Mouse (Mus musculus) erythroid progenitor cell, adult 5-6 weeks (primary cell): ENCODE data around the gene Zfp541. TPM values are rescaled to one million over a fixed set of nuclear protein-coding genes. Genes with fewer than 3 reads are reported as not detected.

ENCODE experiments used
- ATAC-seq: replicated peaks from 2 replicates; pipeline ENCODE4 v1.8.0; 2016; ENCODE audit warnings: moderate number of reproducible peaks, mild to moderate bottlenecking, moderate TSS enrichment, inconsistent platforms; ENCODE audit not compliant: poor library complexity, low FRiP score, severe bottlenecking
- total RNA-seq, 2 experiments: library from RNA; stranded (forward) in 1 of 2; stranded (reverse) in 1 of 2; fragments of 150-400 nt in 1 of 2; fragments of 186-747, 209-891 nt in 1 of 2; gene quantifications; 2 replicates each; pipeline versions ENCODE4 v1.2.3 to v1.2.4; 2015 to 2017; ENCODE audit warnings: low replicate concordance in 2 of 2

Zfp541 gene
- total RNA-seq, 2 experiments from 2014 or later, result not detected

DNA sequence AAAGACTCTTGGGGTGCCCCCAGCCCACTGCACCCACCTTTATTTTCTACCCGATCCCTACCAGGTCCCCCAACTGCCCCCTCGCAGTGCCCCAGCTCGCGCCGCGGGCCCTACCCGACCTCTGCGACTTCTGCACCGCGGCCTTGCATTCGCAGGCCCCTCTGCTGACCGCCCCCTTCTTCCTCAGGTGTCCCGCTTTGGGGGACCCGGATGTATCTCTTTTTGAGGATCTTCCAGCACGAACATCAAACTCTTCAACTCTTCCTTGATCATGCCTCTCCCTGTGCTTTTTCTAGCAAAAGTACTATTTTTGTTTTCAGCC is 446 bp downstream of the Zfp541 start:
- no peak for ATAC-seq

DNA sequence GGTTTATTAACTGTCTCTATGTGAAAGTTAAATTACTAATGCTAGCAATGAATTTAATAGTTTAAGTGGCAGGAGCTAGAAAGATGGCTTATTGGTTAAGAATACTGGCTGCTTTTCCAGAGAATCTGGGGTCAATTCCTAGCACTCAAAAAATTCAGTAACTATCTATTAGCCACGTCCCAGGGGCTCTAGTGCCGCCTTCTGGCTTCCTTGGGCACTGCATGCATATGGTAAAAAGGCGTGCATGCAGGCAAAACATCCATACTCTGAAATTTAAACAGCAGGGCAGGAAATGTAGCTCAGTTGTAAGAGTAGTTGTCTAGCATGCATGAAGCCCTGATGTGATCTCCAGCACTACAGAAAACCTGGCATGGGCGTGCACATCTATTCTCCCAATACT is 1.9 kb downstream of the Zfp541 start:
- 0 out of 2 replicates have a peak, but pooled peaks have one; percentile 57 for ATAC-seq

DNA sequence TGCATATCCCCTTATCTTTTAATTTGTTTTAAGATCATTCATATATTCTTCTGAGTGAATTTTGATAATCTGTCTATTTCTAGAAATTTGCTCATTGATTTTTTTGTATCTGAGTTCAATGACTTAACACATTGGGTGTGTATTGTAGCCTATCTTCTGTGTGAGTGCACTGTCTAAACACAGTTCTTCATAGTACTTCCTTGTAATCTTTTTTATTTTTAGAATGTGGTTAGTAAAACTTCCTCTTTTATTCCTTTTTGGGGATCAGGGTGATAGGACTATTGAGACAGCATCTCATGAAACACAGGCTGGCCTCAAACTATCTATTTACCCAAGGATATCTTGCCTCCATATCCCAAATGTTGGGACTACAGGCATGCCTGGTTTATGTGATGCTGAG is 9.2 kb downstream of the Zfp541 start:
- ATAC-seq, result no peak

DNA sequence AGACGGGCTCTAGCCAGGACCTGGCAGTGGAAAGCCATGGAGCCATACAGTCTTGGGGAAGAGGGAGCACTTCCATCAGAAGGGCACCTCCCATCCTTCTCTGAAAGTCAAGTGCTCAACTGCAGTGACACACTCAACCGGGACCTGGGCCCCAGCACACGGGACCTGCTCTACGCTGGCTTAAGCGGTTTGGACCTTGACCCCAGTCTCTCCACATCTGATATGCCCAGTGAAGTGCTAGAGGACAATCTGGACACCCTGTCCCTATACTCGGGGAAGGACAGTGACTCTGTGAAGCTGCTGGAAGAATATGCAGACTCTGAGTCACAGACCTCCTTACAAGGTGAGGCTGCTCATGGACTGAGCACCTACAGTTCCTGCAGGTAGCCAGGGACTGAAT is 10.3 kb downstream of the Zfp541 start:
- ATAC-seq, result 0 out of 2 replicates have a peak, but pooled peaks have one; percentile 25

DNA sequence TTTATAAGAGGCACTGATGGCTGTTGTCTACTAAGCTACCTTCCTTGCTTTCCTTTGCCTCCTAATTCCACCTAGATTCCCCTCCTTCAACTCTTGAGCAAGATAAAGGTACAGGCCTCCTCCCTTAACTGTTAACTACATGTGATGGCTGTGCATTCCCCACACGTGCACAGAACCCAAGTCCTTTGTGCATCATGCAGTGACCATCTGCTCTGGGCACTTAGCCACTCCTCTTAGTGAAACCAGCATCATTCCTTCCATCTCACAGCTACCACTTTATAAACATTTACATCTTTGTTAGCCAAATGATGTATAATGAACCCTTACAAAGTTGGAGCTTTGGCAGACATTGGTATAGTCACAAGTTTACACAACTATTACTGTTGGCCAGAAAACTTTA is 18.3 kb downstream of the Zfp541 start:
- no peak for ATAC-seq

DNA sequence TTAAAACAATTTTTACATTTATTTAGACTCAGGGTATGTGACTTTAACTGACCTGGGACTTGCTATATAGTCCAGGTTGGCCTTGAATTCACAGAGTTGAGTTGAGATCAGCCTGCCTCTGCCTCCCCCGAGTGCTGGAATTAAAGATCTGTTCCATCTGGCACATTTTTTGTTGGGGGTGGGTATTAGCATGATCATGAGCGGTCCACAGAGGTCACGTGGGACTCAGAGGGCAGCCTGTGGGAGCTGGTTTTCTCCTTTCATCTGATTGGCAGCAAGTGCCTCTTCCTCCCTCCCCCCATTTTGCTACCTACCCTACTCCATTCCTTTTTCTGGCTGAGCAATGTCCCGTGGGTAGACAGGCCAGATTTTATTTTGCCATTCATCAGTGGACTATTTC is 19.0 kb downstream of the Zfp541 start:
- no peak for ATAC-seq

DNA sequence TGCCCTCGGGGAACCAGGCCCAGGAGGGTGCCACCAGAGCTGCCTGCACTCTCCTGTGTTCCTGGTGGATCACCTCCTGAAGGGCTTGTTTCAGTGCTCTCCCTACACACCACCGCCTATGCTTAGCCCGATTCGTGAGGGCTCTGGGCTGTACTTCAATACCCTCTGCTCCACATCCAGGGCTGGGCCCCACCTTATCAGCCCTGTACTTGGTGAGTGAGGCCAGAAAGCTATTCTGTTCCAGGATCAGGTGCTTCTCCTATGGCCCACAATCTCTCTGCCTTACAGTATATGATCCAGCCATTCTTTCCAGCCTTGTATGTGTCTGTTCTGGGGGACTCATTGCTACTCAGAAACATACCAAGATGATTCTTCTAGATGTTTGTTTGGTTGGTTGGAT is 21.7 kb downstream of the Zfp541 start:
- ATAC-seq, result no peak

DNA sequence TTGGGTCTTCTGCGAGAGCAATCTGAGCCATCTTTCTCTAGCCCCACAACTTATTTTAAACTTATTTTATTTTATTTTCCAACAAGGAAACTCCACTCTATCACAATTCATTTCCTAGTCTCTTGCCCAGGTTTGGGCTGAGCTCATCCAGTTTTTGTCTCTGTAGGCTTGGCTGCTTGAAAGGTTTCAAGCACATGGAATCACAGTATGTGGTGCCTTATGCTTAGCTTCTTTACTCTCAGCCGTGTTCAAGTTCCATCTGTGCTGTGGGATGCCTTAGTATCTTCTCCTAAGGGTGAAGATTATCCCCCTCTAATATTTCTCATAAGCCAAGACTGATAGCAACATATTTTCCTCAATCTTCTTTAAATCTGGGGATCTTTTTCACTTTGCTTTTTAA is 26.0 kb downstream of the Zfp541 start:
- no peak for ATAC-seq

DNA sequence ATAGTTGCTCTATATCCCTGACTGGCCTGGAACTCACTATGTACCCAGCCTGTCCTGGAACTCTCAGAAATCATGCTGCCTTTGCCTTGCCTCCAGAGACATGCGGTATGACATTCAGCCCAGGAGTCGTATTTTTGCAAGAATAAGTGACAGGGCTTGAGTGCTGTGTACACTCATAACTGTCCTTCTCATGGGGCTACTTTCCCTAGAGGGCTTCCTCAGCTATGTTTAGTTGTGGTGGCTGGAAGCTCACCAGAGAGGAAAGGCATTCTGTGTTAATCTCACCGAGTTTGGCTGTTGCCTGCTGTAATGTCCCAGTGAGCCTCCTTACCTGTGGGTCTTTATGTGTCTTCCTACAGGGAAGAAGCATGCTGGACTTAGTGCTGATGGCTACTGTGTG is 33.0 kb downstream of the Zfp541 start:
- ATAC-seq, result no peak

DNA sequence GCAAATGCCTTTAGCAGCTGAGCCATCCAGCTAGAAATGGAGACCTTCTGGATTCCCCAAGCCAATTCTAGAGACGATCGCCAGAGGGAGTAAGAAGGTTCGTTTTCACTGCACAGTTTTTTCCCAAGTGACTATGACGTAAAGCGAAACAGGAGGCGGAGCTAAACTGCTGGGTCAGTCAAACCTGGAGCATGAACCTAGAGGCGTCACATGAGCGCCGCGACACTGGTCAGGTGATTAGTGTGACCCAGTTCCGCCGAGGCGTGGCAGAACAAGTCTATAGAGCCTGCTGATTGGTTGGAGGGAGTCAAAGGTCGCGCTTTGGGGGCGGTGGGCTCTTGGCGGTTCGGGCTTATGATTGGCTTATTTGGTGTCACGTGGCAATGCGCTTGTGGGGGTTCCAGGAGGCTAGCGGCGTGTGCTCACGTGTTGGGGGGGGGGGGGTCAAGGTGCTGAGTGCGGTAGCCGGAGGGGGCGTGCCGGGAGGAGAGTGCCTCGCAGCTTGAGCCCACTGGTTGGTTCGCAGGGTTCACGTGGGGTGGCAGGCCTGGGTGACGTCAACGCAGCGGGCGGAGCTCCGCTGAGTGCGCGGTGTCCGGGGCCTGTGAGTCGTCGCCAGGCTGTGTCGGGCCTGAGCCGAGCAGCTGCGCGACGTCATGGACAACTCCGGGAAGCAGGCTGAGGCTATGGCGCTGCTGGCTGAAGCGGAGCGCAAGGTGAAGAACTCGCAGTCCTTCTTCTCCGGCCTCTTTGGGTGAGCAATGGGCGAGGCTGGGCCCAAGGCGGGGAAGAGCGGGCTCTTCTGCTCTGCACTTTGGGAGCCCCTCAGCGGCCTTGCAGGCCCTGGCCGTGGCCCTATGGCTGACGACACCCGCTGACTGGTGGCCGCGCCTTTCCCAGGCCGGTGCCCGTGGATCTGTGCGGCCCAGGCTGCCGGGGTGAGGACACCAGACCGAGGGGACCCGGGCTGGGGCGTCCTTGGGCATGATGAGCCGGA is 36.7 kb downstream of the Zfp541 start, which contains the start of gene Napa:
Gene Napa (plus strand): TSS at position 438 of the 997 bp plus-strand sequence.
- peak; percentile 85 for ATAC-seq

DNA sequence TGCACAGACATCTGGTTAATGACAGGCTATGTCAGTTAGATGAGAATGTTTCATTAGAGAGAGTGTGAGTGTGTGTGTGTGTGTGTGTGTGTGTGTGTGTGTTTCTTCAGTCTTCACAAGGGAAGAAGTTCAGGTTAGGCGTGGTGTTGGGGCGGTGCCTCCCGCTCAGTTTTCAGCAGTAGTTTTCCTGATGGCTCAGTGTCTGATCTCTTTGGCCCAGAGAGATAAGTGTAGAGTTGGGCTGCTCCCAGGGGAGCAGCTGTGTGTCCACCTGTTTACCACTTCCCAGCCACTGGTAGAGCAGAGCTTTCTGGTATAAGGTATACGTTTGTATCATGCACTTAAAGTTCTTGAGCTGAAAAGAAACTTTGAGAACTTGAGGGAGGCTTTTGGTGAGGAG is 38.3 kb downstream of the Zfp541 start:
- peak; percentile 64 for ATAC-seq

DNA sequence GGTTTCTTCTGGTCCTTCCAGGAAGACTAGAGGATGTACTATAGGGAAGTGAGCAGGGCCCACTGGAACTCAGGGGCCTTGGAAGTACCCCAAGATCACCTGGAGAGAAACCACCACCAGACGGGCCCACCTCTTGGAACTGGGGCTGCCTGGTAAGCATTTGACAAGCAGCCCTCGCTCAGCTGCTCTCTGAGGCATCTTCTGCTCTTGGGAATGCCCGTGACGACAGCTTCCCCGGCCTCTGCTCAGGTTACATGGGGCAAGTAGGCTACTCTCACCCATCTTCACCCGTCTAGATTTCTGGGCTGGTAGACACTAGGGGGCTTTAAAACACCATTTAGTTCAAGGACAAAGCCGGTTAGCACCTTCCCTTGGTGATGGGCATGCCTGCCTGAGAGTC is 39.5 kb downstream of the Zfp541 start:
- no peak for ATAC-seq

DNA sequence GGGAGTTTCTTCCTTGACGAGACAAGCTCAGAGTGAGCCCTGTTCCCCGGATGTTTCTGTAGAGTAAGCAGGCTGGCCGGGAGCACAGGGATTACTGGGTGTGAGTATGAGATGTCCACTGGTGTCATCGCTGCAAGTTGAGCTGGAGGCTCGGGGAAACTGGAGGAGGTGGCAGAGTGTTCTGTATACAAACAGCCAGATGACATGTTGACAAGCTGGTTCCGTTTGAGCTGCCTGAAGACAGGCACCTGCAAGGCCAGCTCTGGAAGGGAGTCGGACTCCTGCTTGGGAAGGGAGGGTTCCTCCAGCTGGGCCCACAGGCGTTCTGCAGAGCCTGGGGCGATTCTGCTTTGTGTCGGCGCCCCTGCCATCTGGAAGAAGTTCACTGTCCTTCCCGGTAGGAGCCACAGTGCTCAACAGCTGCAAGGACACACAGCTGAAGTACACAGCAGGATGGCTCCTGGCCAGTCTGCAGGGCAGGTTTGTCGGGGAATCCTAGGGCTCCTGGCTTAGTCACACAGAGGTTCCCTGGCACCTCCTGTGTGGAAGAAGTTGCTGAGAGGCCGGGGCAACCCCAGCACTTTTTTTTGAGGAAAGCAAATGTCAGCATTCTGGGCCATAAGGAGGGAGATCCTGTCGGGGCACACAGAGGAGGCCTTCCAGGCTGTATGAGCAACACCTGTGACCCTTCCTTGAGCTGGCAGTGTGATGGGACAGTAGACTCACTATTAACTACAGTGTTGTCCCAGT is 40.3 kb downstream of the Zfp541 start:
- no peak for ATAC-seq

DNA sequence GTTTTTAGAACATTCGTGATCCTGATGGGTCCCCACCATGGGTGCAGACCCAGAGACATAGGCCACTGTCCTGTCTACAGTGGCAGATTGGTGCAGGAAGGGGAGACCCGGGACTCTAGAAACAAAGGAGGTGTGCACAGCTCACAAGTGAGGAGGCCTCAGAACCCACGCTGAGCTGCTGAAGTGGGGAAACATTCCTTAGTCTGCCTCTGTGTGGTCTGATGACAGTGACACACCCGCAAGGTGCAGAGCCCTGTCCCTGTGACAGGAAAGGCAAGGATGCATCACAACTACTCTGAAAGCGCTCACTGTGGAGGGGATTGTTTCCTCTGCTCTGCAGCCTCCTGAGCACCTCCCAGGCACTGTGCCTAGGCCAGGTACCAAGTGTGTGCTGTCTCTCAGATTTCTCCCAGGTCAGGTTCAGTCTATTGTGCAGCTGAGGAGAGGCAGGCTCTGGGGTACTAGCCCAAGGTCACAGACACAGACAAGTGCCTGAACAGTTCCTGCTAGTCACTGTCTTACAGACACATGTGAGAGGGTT is 41.1 kb downstream of the Zfp541 start:
- ATAC-seq, result no peak

DNA sequence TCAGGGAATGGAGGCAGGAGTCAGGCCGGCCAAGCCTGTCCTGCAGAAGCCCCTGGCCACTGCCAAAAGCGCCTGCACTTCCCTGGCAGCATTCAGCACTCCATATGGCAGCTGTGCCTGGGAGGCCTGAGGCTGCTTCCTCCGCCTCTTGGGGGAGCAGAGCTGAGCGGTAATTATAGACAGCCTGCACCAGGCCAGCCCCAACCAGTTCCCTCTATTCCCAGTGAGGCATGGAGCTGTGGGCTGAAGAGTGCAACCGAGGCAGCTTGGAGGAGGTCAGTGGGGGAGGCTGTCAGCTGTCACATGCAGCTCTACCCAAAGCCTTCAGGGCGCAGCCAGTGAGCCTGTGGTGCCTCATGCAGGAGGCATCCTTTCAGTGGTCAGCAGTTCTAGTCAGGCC is 42.1 kb downstream of the Zfp541 start:
- no peak for ATAC-seq

DNA sequence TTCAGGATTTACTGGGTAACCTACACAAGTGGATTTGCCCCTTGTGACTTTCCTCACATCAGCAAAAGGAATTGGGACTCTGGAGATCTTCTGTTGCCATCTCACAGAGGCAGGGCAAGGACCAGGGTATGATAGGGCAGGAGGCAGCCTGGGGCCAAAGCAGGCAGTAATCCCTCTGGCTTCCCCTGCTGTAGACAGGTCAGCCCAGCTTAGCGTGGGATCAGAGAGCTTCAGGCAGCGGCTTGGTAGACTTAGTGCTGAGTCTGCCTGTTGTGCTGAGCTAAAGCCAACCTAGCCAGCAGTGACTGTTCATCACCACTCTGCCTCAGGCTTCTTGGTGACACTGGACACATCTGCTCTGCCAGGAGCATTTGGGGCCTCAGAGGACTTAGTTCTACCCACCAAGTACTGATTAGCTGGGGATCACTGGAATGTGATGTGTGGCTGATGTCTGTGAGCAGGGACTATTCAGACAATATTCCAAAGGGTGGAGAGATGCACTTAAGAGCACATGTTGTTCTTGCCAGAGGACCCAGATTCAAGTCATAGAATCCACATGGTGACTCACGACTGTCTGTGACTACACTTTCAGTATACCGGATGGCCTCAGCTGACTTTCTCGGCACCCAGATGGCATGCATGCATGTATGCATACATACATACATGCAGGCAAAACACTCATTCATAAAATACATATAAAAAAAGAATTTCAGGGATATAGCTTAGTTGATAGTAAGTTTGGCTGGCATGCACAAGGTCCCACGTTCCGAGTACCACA is 43.2 kb downstream of the Zfp541 start:
- ATAC-seq, result no peak

DNA sequence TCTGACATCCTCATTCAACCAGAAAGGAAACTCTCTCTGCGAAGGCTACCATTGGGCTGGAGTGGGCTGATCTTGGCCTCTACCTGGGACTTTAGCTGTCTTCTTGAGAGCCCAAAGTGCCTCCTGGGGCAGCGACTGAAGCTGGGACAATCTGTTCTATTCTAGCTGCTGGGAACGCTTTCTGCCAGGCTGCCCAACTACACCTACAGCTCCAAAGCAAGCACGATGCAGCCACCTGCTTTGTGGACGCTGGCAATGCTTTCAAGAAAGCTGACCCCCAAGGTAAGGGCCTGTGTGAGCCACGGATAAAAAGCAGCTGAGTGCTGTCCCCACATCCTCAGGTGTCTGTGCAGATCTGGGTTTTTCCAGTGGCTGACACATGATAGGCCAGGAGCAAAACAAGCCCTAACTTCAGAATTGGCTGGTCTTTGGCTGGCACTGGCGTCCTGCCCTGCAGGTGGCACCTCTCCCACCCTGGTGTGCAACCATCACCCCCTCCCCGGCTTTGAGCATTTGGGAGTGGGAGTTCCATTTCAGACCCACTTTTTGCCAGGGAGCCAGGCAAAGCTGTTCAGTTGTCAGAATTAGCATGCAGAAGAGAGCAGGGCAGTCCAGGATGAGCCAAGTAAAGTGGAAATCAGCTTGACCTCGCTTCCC is 47.4 kb downstream of the Zfp541 start:
- no peak for ATAC-seq

DNA sequence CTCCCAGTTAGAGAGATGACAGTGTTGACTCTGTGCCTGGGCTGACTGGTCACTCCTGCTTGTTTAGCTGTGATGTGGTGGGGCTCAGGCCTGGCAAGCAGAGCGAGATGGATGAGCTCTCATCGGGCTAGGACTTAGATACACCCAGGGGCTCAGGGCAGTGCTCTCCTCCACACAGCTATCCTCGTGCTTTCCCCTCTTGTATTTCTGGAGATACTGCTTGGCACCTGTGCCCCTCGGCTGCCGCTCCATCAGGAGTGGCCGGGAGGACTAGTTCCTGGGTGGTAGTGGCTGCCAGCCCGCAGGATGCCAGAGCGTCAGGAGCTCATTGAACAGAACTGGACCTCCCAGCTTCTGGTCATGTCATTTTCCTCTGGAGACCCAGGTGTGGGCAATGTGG is 48.5 kb downstream of the Zfp541 start:
- ATAC-seq, result no peak

DNA sequence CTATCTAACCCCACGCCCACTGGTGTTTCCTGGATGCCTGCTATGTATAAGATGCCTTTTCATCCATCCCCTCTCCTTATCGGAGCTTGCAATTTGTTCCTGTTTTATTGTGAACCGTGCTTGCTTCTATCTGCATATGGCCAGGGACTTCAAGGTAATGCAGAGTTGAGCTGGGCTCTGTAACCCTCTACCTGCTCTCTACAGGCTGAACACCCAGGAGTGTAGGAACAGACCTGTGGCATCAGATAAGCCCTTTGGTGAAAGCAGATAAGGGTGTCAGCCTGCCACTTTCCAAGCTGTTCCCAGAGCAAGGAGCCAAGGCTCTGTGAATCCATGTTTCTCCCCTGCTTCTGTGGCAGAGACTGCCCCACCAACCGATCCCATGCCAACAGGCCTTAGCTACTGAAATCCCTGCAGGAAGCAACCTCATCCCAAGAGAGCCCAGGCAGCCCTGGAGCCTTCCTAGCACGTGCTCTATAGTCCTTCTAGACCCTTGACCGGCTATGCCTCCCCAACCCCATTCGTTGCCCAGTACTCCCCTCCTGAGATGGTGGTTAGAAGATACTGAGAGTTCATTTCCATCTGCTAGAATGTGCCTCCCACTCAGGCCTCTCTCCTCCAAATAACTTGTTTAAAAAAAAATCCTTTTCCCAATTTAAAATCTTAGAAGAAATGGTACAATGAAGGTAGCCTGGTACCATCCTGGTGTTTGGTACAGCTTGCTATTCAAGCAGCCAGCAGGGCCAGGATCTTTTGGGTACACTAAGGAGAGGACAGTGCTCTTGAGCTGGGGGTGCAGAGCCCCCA is 49.9 kb downstream of the Zfp541 start:
- no peak for ATAC-seq
